Mouse (Mus musculus) MEL (cell line): ENCODE results near the gene Sars. TPM values are rescaled to one million over a fixed set of nuclear protein-coding genes. Genes with fewer than 3 reads are reported as not detected.

Experiments
- DNase-seq: peaks from one replicate; pipeline ENCODE4 v3.0.0; 2011; ENCODE audit warnings: low read depth, low spot score
- H3K27ac ChIP-seq: 2 replicates; pipeline ENCODE4 v1.5.1; 2012; ENCODE audit warnings: low read depth, mild to moderate bottlenecking, control low read depth, low read length, moderate library complexity; ENCODE audit not compliant: control insufficient read depth
- H3K27me3 ChIP-seq, 2 experiments: fragments of 150-350 bp in 1 of 2; sonication (generic) in 1 of 2; 2 replicates each; pipeline ENCODE4 v1.6.1; 2012; ENCODE audit warnings: low read length in 2 of 2, mild to moderate bottlenecking in 2 of 2, improper control_type of control experiment in 1 of 2, moderate library complexity in 1 of 2; ENCODE audit not compliant: insufficient read depth in 2 of 2, control insufficient read depth in 1 of 2
- H3K36me3 ChIP-seq, 2 experiments: 2 replicates each; pipeline ENCODE4 v1.6.1; 2012 to 2014; ENCODE audit warnings: low read length in 2 of 2, improper control_type of control experiment in 1 of 2, inconsistent platforms in 1 of 2, mild to moderate bottlenecking in 1 of 2; ENCODE audit not compliant: insufficient read depth in 2 of 2, control insufficient read depth in 1 of 2
- H3K4me1 ChIP-seq, 2 experiments: fragments of 150-350 bp in 1 of 2; sonication (generic) in 1 of 2; 2 replicates each; pipeline ENCODE4 v1.6.1; 2012; ENCODE audit warnings: low read length in 2 of 2, improper control_type of control experiment in 1 of 2, mild to moderate bottlenecking in 1 of 2; ENCODE audit not compliant: insufficient read depth in 2 of 2, control insufficient read depth in 1 of 2
- H3K4me3 ChIP-seq, 2 experiments: fragments of 150-350 bp in 1 of 2; sonication (generic) in 1 of 2; 2 replicates each; pipeline ENCODE4 v1.5.1; 2012; ENCODE audit warnings: low read depth in 2 of 2, low read length in 2 of 2, mild to moderate bottlenecking in 2 of 2, moderate library complexity in 2 of 2, control low read depth in 1 of 2, improper control_type of control experiment in 1 of 2; ENCODE audit not compliant: control insufficient read depth in 1 of 2, insufficient read depth in 1 of 2
- H3K79me2 ChIP-seq: 2 replicates; pipeline ENCODE4 v1.6.1; 2012; ENCODE audit warnings: mild to moderate bottlenecking, low read length, moderate library complexity; ENCODE audit not compliant: control insufficient read depth, poor library complexity, insufficient read depth
- H3K9ac ChIP-seq: 2 replicates; pipeline ENCODE4 v1.6.1; 2012; ENCODE audit warnings: low read depth, mild to moderate bottlenecking, control low read depth, low read length, moderate library complexity; ENCODE audit not compliant: control insufficient read depth, poor library complexity, severe bottlenecking
- H3K9me3 ChIP-seq: fragments of 150-350 bp; sonication (generic); replicated peaks from 2 replicates; pipeline ENCODE4 v1.6.1; 2012; ENCODE audit warnings: mild to moderate bottlenecking, low read length, improper control_type of control experiment, moderate library complexity; ENCODE audit not compliant: insufficient read depth
- BHLHE40 ChIP-seq: IDR thresholded peaks from 2 replicates; pipeline ENCODE4 v1.6.1; 2012; ENCODE audit warnings: low read depth, mild to moderate bottlenecking, inconsistent platforms, low read length, improper control_type of control experiment, borderline replicate concordance
- CTCF ChIP-seq, 3 experiments: IDR thresholded peaks in 2 of 3; conservative IDR thresholded peaks in 1 of 3; 2 replicates each; pipeline ENCODE4 v1.5.1; 2011 to 2012; ENCODE audit warnings: low read length in 3 of 3, low read depth in 2 of 3, mild to moderate bottlenecking in 2 of 3, improper control_type of control experiment in 1 of 3, inconsistent platforms in 1 of 3, mixed read lengths in 1 of 3, moderate library complexity in 1 of 3; ENCODE audit not compliant: control insufficient read depth in 1 of 3, insufficient read depth in 1 of 3, poor library complexity in 1 of 3, severe bottlenecking in 1 of 3
- ELF1 ChIP-seq: IDR thresholded peaks from 2 replicates; pipeline ENCODE4 v1.6.1; 2014; ENCODE audit warnings: low read depth, mild to moderate bottlenecking, inconsistent platforms, low read length, improper control_type of control experiment, moderate library complexity
- EP300 ChIP-seq, 2 experiments: IDR thresholded peaks; 2 replicates each; pipeline ENCODE4 v1.6.1; 2011; ENCODE audit warnings: improper control_type of control experiment in 2 of 2, low read length in 2 of 2, low read depth in 1 of 2, mild to moderate bottlenecking in 1 of 2
- ETS1 ChIP-seq: IDR thresholded peaks from 2 replicates; pipeline ENCODE4 v1.6.1; 2012; ENCODE audit warnings: low read depth, mild to moderate bottlenecking, inconsistent platforms, low read length, improper control_type of control experiment, moderate library complexity
- GATA1 ChIP-seq: IDR thresholded peaks from 2 replicates; pipeline ENCODE4 v1.6.1; 2011; ENCODE audit warnings: low read depth, low read length, improper control_type of control experiment
- HCFC1 ChIP-seq: IDR thresholded peaks from 2 replicates; pipeline ENCODE4 v1.6.1; 2012; ENCODE audit warnings: low read depth, mild to moderate bottlenecking, inconsistent platforms, low read length, improper control_type of control experiment, moderate library complexity
- MAX ChIP-seq: IDR thresholded peaks from 2 replicates; pipeline ENCODE4 v1.6.1; 2011; ENCODE audit warnings: low read length, improper control_type of control experiment
- MXI1 ChIP-seq: IDR thresholded peaks from 2 replicates; pipeline ENCODE4 v1.6.1; 2011; ENCODE audit warnings: mild to moderate bottlenecking, low read depth, low read length, improper control_type of control experiment
- MYC ChIP-seq: IDR thresholded peaks from 2 replicates; pipeline ENCODE4 v1.6.1; 2011; ENCODE audit warnings: low read depth, mild to moderate bottlenecking, low read length, improper control_type of control experiment, moderate library complexity
- NELFE ChIP-seq: IDR thresholded peaks from 2 replicates; pipeline ENCODE4 v1.6.1; 2011; ENCODE audit warnings: low read depth, low read length, improper control_type of control experiment
- NRF1 ChIP-seq: IDR thresholded peaks from 2 replicates; pipeline ENCODE4 v1.6.1; 2014; ENCODE audit warnings: low read depth, mild to moderate bottlenecking, inconsistent platforms, low read length, improper control_type of control experiment, moderate library complexity; ENCODE audit not compliant: poor library complexity, insufficient read depth, severe bottlenecking
- POLR2A ChIP-seq, 2 experiments: IDR thresholded peaks; 2 replicates each; pipeline ENCODE4 v1.6.1; 2011 to 2012; ENCODE audit warnings: low read length in 2 of 2, mild to moderate bottlenecking in 2 of 2, control low read depth in 1 of 2, improper control_type of control experiment in 1 of 2, low read depth in 1 of 2, moderate library complexity in 1 of 2; ENCODE audit not compliant: control insufficient read depth in 1 of 2, insufficient read depth in 1 of 2, poor library complexity in 1 of 2
- RAD21 ChIP-seq: IDR thresholded peaks from 2 replicates; pipeline ENCODE4 v1.6.1; 2011; ENCODE audit warnings: mild to moderate bottlenecking, low read depth, low read length, improper control_type of control experiment
- SIN3A ChIP-seq: IDR thresholded peaks from 2 replicates; pipeline ENCODE4 v1.6.1; 2012; ENCODE audit warnings: low read length, improper control_type of control experiment, inconsistent platforms
- SMC3 ChIP-seq: IDR thresholded peaks from 2 replicates; pipeline ENCODE4 v1.6.1; 2011; ENCODE audit warnings: low read depth, low read length, improper control_type of control experiment
- TAL1 ChIP-seq: IDR thresholded peaks from 2 replicates; pipeline ENCODE4 v1.6.1; 2012; ENCODE audit warnings: mild to moderate bottlenecking, inconsistent platforms, low read length, moderate library complexity, mixed read lengths
- TCF12 ChIP-seq: IDR thresholded peaks from 2 replicates; pipeline ENCODE4 v1.6.1; 2014; ENCODE audit warnings: low read depth, mild to moderate bottlenecking, inconsistent platforms, low read length, improper control_type of control experiment, moderate library complexity
- USF1 ChIP-seq: IDR thresholded peaks from 2 replicates; pipeline ENCODE4 v1.6.1; 2014; ENCODE audit warnings: low read depth, mild to moderate bottlenecking, inconsistent platforms, low read length, improper control_type of control experiment, moderate library complexity
- ZC3H11A ChIP-seq: IDR thresholded peaks from 2 replicates; pipeline ENCODE4 v1.6.1; 2012; ENCODE audit warnings: low read depth, mild to moderate bottlenecking, inconsistent platforms, low read length, improper control_type of control experiment
- ZMIZ1 ChIP-seq: IDR thresholded peaks from 2 replicates; pipeline ENCODE4 v1.6.1; 2012; ENCODE audit warnings: low read depth, mild to moderate bottlenecking, inconsistent platforms, low read length, improper control_type of control experiment, moderate library complexity
- ZNF384 ChIP-seq: IDR thresholded peaks from 2 replicates; pipeline ENCODE4 v1.6.1; 2012; ENCODE audit warnings: low read depth, mild to moderate bottlenecking, inconsistent platforms, low read length, improper control_type of control experiment
- polyA plus RNA-seq, 2 experiments: library from polyadenylated mRNA; stranded (reverse) in 1 of 2; unstranded in 1 of 2; fragments of >175 nt in 1 of 2; fragments of >200 nt in 1 of 2; gene quantifications; 2 replicates each; pipeline versions ENCODE4 v1.2.1 to v1.2.4; 2012; ENCODE audit warnings: low replicate concordance in 2 of 2, low read depth in 1 of 2; ENCODE audit not compliant: insufficient read length in 2 of 2, insufficient read depth in 1 of 2, missing spikeins in 1 of 2
- total RNA-seq: library from RNA; depleted of rRNA; stranded (reverse); fragments of 300-350 nt; gene quantifications from 2 replicates; pipeline ENCODE4 v1.2.3, GENCODE M21; 2012

The Sars gene
- total and polyA plus RNA-seq, 3 experiments, result 202 to 337 TPM; not detected in 1

- H3K4me1 ChIP-seq, result no peaks in the 10 kb centered on the region
- no peak overlapping the region for H3K4me3 ChIP-seq
- H3K27ac ChIP-seq, result no peak overlapping the region
- no peaks in the 10 kb centered on the region for H3K79me2 ChIP-seq
- no peaks in the 10 kb centered on the region for H3K36me3 ChIP-seq
- no peaks in the 10 kb centered on the region for H3K9me3 ChIP-seq
- no peak overlapping the region for H3K9ac ChIP-seq
- TF ChIP-seq GATA1, result no peak
- peak; percentile 87 for TF ChIP-seq SMC3
- TF ChIP-seq POLR2A (IDR thresholded peaks at IDR 0.05; ENCODE audit: control insufficient read depth in 1 of 2, insufficient read depth in 1 of 2, low read depth in 1 of 2, low read length in 2 of 2, poor library complexity in 1 of 2), result no peak
- TF ChIP-seq RAD21, result peak; percentile 94
- peak; percentile 87 for TF ChIP-seq USF1
- TF ChIP-seq BHLHE40, result peak; percentile 88
- TF ChIP-seq MAX, result peak; percentile 92
- peak; percentile 68 for TF ChIP-seq ZC3H11A
- no peak for TF ChIP-seq TAL1
- TF ChIP-seq HCFC1, result no peak
- peak; percentile 78 to 96 (median 79) for TF ChIP-seq CTCF (IDR thresholded peaks at IDR 0.05 in 2 of 3, conservative IDR thresholded peaks at IDR 0.05 in 1 of 3; ENCODE audit: control insufficient read depth in 1 of 3, insufficient read depth in 1 of 3, low read depth in 2 of 3, low read length in 3 of 3, poor library complexity in 1 of 3, severe bottlenecking in 1 of 3)
- TF ChIP-seq TCF12, result 0 out of 2 replicates have a peak, but pooled peaks have one; percentile 28
- TF ChIP-seq EP300 (IDR thresholded peaks at IDR 0.05; ENCODE audit: low read depth in 1 of 2, low read length in 2 of 2), result no peak
- TF ChIP-seq ELF1, result 0 out of 2 replicates have a peak, but pooled peaks have one; percentile 17
- TF ChIP-seq NRF1, result no peak
- peak; percentile 97 for TF ChIP-seq MYC
- peak; percentile 96 for TF ChIP-seq MXI1
- peak; percentile 92 for TF ChIP-seq SIN3A
- TF ChIP-seq ETS1, result peak; percentile 25; the same call in 1 of the 2 replicates
- TF ChIP-seq ZMIZ1, result no peak
- H3K27me3 ChIP-seq, result no peaks in the 10 kb centered on the region
- DNase-seq, result peak; percentile 90
Observed at GRCm38 (mm10) chr3:108401692-108402527, 43.1 kb downstream of the Sars start.

DNA sequence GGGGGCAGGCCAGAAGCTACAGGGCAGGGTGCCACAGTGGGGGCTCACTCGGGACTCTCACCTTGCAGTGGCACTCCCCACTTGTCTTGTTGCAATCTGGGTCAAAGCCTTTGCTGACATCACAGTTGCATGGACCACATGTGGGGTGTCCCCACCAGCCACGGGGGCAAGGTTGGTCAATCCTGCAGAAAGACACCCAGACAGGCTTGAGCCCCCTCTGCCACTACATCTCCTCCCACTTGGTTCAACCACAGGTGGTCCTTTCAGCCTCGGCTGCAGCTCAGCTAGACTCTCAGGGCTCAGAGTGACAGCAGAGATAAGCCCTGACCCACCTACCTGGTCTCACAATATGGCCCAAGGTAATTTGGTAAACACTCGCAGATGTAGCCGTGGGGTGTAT, 44.6 kb downstream of the Sars start:
- H3K36me3 ChIP-seq, result no peaks in the 10 kb centered on the region
- H3K27me3 ChIP-seq, result no peaks in the 10 kb centered on the region
- TF ChIP-seq NELFE, result no peak
- no peak for TF ChIP-seq TCF12
- TF ChIP-seq CTCF (IDR thresholded peaks at IDR 0.05 in 2 of 3, conservative IDR thresholded peaks at IDR 0.05 in 1 of 3; ENCODE audit: control insufficient read depth in 1 of 3, insufficient read depth in 1 of 3, low read depth in 2 of 3, low read length in 3 of 3, poor library complexity in 1 of 3, severe bottlenecking in 1 of 3), result no peak
- no peak for TF ChIP-seq ZNF384
- TF ChIP-seq, all 39 proteins: peak for 0
- Histone ChIP-seq H3K9ac (no peak overlapping the region), H3K4me1 (no peaks in the 10 kb centered on the region), H3K27ac (no peak overlapping the region), H3K79me2 (no peaks in the 10 kb centered on the region), H3K9me3 (no peaks in the 10 kb centered on the region), H3K4me3 (no peak overlapping the region)
- DNase-seq, result no peak
